Mouse (Mus musculus): ENCODE data around the gene Zbtb21. TPM values are rescaled to one million over a fixed set of nuclear protein-coding genes. Genes with fewer than 3 reads are reported as not detected.

Zbtb21 gene
- total RNA-seq, 2 experiments from 2014 or later = 18.5 to 21.3 TPM

GRCm38 (mm10) chr16:97897346-97898024 lies 64.9 kb downstream of the Zbtb21 start:
- DNase-seq (ENCODE audit: low spot score in 2 of 2) = no peak

Other genes with a start within 250 kb of the Zbtb21 start
- gene Ripk4, start 198.8 kb downstream of the Zbtb21 start, total RNA-seq (2021) = under 1 TPM; 0.41 to 0.55 TPM
- gene Prdm15, start 110.8 kb downstream of the Zbtb21 start, total RNA-seq (2021) = 10 to 100 TPM; 19.9 to 25.0 TPM
- 10 to 100 TPM; 19.8 to 23.9 TPM for gene C2cd2, start within 50 bp of the Zbtb21 start, total RNA-seq (2021)
- 10 to 100 TPM; 17.3 to 25.2 TPM for gene B230307C23Rik, start 34.7 kb upstream of the Zbtb21 start, total RNA-seq (2021)
- 1 to 10 TPM; 6.9 to 10.0 TPM for gene A630089N07Rik, start 119.8 kb upstream of the Zbtb21 start, total RNA-seq (2021)